Mouse (Mus musculus) heart, adult 2 months (tissue): Measurements from ENCODE around the gene Qsox1. TPM values are rescaled to one million over a fixed set of nuclear protein-coding genes. Genes with fewer than 3 reads are reported as not detected.

ENCODE experiments used
- DNase-seq, 2 experiments: peaks; one replicate each; pipeline ENCODE4 v3.0.0; 2021
- H3K27ac ChIP-seq: fragments of 200-600 bp; 2 replicates; pipeline ENCODE4 v1.8.1; 2022
- H3K27me3 ChIP-seq: fragments of 200-500 bp; 2 replicates; pipeline ENCODE4 v1.6.1; 2012; ENCODE audit warnings: mild to moderate bottlenecking, low read length, inconsistent platforms, mixed read lengths; ENCODE audit not compliant: control insufficient read depth, insufficient read depth
- H3K36me3 ChIP-seq: fragments of 200-500 bp; 2 replicates; pipeline ENCODE4 v1.6.1; 2012; ENCODE audit warnings: low read length, inconsistent platforms; ENCODE audit not compliant: control insufficient read depth, insufficient read depth
- H3K4me1 ChIP-seq: fragments of 200-500 bp; 2 replicates; pipeline ENCODE4 v1.6.1; 2011; ENCODE audit warnings: low read length; ENCODE audit not compliant: control insufficient read depth, insufficient read depth
- H3K4me3 ChIP-seq: fragments of 200-600 bp; 2 replicates; pipeline ENCODE4 v1.8.1; 2022
- H3K79me2 ChIP-seq: fragments of 200-500 bp; replicated peaks from 2 replicates; pipeline ENCODE4 v1.6.1; 2012; ENCODE audit warnings: mild to moderate bottlenecking, inconsistent platforms, low read length, moderate library complexity, mixed read lengths; ENCODE audit not compliant: control insufficient read depth, insufficient read depth
- H3K9ac ChIP-seq: fragments of 200-500 bp; 2 replicates; pipeline ENCODE4 v1.6.1; 2012; ENCODE audit warnings: low read depth, mild to moderate bottlenecking, control low read depth, inconsistent platforms, low read length, mixed read lengths
- CTCF ChIP-seq: fragments of 200-600 bp; IDR thresholded peaks from 2 replicates; pipeline ENCODE4 v1.8.1; 2022; ENCODE audit warnings: antibody characterized with exemption, mild to moderate bottlenecking, moderate library complexity
- EP300 ChIP-seq: fragments of 200-500 bp; IDR thresholded peaks from 2 replicates; pipeline ENCODE4 v1.6.1; 2011; ENCODE audit warnings: low read depth, low read length, control low read depth; ENCODE audit not compliant: insufficient read depth
- POLR2A ChIP-seq: fragments of 200-500 bp; IDR thresholded peaks from 2 replicates; pipeline ENCODE4 v1.6.1; 2011; ENCODE audit warnings: mild to moderate bottlenecking, low read depth, low read length, control low read depth; ENCODE audit not compliant: insufficient read depth
- WGBS: fragments of 180-500 bp; shearing (Covaris S2); methylation state at CpG from one replicate; pipeline ENCODE4 v1.1.7; 2018; 5-methylcytosine and 5-hydroxymethylcytosine counted together
- intact Hi-C: fragments of 180-260 bp; cut with DNase I; formaldehyde crosslinking; loops from one replicate; pipeline ENCODE4 v1.15.1; 2025
- polyA plus RNA-seq: library from polyadenylated mRNA; depleted of rRNA; stranded (reverse); fragments of >200 nt; gene quantifications from 2 replicates; pipeline ENCODE4 v1.2.3, GENCODE M21; 2012
- total RNA-seq, 2 experiments: library from RNA; stranded (reverse); gene quantifications; 2 replicates each; pipeline ENCODE4 v1.2.3; 2021

Qsox1 gene
- total and polyA plus RNA-seq, 3 experiments, result 33.3 to 48.6 (median 35.9) TPM

- DNase-seq, result no peak
- intact Hi-C loops, result no loop called here
- Histone ChIP-seq H3K9ac (no peak overlapping the region), H3K36me3 (no peaks in the 10 kb centered on the region), H3K27me3 (no peaks in the 10 kb centered on the region), H3K4me1 (no peaks in the 10 kb centered on the region), H3K79me2 (no peaks in the 10 kb centered on the region), H3K4me3 (no peak overlapping the region), H3K27ac (no peak overlapping the region)
- TF ChIP-seq CTCF (no peak), POLR2A (no peak), EP300 (no peak)
- WGBS, result 86% methylated on average over 4 of the region's 4 CpGs
Observed at GRCm38 (mm10) chr1:155758711-155759110, 54.0 kb downstream of the Qsox1 start.

GRCm38 (mm10) chr1:155757621-155758020, 55.1 kb downstream of the Qsox1 start:
- intact Hi-C loops, result no loop called here
- Histone ChIP-seq H3K4me3 (no peak overlapping the region), H3K27me3 (no peaks in the 10 kb centered on the region), H3K9ac (no peak overlapping the region), H3K4me1 (no peaks in the 10 kb centered on the region), H3K36me3 (no peaks in the 10 kb centered on the region), H3K79me2 (no peaks in the 10 kb centered on the region), H3K27ac (no peak overlapping the region)
- TF ChIP-seq CTCF (no peak), EP300 (no peak), POLR2A (no peak)
- 63% methylated on average over 7 of the region's 7 CpGs for WGBS
- no peak for DNase-seq

- Histone ChIP-seq H3K4me1 (no peaks in the 10 kb centered on the region), H3K36me3 (no peaks in the 10 kb centered on the region), H3K27ac (no peak overlapping the region), H3K27me3 (peaks cover 7% of the 10 kb centered on the region; the same call in 1 of the 2 replicates), H3K4me3 (no peak overlapping the region), H3K79me2 (no peaks in the 10 kb centered on the region), H3K9ac (no peak overlapping the region)
- 71% methylated on average over 9 of the region's 9 CpGs for WGBS
- DNase-seq, result no peak
- intact Hi-C loops, result no loop called here
- TF ChIP-seq POLR2A (no peak), EP300 (no peak), CTCF (no peak)
Observed at GRCm38 (mm10) chr1:155753411-155753810, 59.3 kb downstream of the Qsox1 start.

- no peaks in the 10 kb centered on the region for H3K79me2 ChIP-seq
- H3K27me3 ChIP-seq, result peaks cover 12% of the 10 kb centered on the region
- H3K27ac ChIP-seq, result no peak within 1 kb of the TSS
- no peak within 1 kb of the TSS for H3K4me3 ChIP-seq
- WGBS, result 62% methylated on average over 6 of the region's 6 CpGs
- no peaks in the 10 kb centered on the region for H3K4me1 ChIP-seq
- TF ChIP-seq CTCF (no peak), EP300 (no peak), POLR2A (no peak)
- no peak for DNase-seq
- no peak within 1 kb of the TSS for H3K9ac ChIP-seq
- intact Hi-C loops, result no loop called here
- H3K36me3 ChIP-seq, result no peaks in the 10 kb centered on the region
Observed at GRCm38 (mm10) chr1:155751484-155752255, 61.0 kb downstream of the Qsox1 start, which contains the start of gene Lhx4. Lhx4 (minus strand) TSS chr1:155751684.

GRCm38 (mm10) chr1:155750517-155751178, 62.0 kb downstream of the Qsox1 start:
- Histone ChIP-seq H3K4me3 (no peak overlapping the region), H3K4me1 (no peaks in the 10 kb centered on the region), H3K79me2 (no peaks in the 10 kb centered on the region), H3K36me3 (no peaks in the 10 kb centered on the region), H3K27me3 (peaks cover 14% of the 10 kb centered on the region), H3K27ac (no peak overlapping the region), H3K9ac (no peak overlapping the region)
- TF ChIP-seq POLR2A (no peak), EP300 (no peak), CTCF (no peak)
- no peak for DNase-seq
- WGBS, result 33% methylated on average over 11 of the region's 11 CpGs
- intact Hi-C loops, result no loop called here

GRCm38 (mm10) chr1:155747911-155748310, 64.8 kb downstream of the Qsox1 start:
- H3K4me3 ChIP-seq, result no peak overlapping the region
- no peak for DNase-seq
- peaks cover 19% of the 10 kb centered on the region for H3K27me3 ChIP-seq
- no peaks in the 10 kb centered on the region for H3K79me2 ChIP-seq
- intact Hi-C loops, result no loop called here
- no peak overlapping the region for H3K9ac ChIP-seq
- no peaks in the 10 kb centered on the region for H3K36me3 ChIP-seq
- WGBS, result 69% methylated on average over 5 of the region's 5 CpGs
- no peak overlapping the region for H3K27ac ChIP-seq
- H3K4me1 ChIP-seq, result no peaks in the 10 kb centered on the region
- no peak for TF ChIP-seq CTCF
- no peak for TF ChIP-seq POLR2A
- TF ChIP-seq EP300, result no peak
